Mouse (Mus musculus) hindbrain, embryonic 14.5 days (tissue): ENCODE data around the gene Plpp4. TPM values are rescaled to one million over a fixed set of nuclear protein-coding genes. Genes with fewer than 3 reads are reported as not detected.

ENCODE experiments used
- ATAC-seq: fragments of 200-750 bp; cut with Nextera tagmentation; 2 replicates; pipeline ENCODE4 v1.8.0; 2017; ENCODE audit warnings: moderate number of reproducible peaks, mild to moderate bottlenecking, moderate TSS enrichment, moderate library complexity; ENCODE audit not compliant: low FRiP score
- DNase-seq: peaks from one replicate; pipeline ENCODE4 v3.0.0-alpha.2; 2015; ENCODE audit warnings: low spot score
- H3K27ac ChIP-seq: fragments of 300-500 bp; sonication (generic); 2 replicates; pipeline ENCODE4 v1.5.1; 2014; ENCODE audit warnings: mild to moderate bottlenecking, moderate library complexity
- H3K27me3 ChIP-seq: fragments of 300-500 bp; sonication (generic); 2 replicates; pipeline ENCODE4 v1.6.1; 2014; ENCODE audit warnings: mild to moderate bottlenecking, low read length, mixed read lengths; ENCODE audit not compliant: control insufficient read depth, insufficient read depth
- H3K36me3 ChIP-seq: fragments of 300-500 bp; sonication (generic); replicated peaks from 2 replicates; pipeline ENCODE4 v1.6.1; 2014; ENCODE audit not compliant: control insufficient read depth, insufficient read depth
- H3K4me1 ChIP-seq: fragments of 300-500 bp; sonication (generic); replicated peaks from 2 replicates; pipeline ENCODE4 v1.6.1; 2014; ENCODE audit warnings: antibody characterized with exemption, low read length, mixed read lengths; ENCODE audit not compliant: control insufficient read depth, insufficient read depth
- H3K4me2 ChIP-seq: fragments of 300-500 bp; sonication (generic); replicated peaks from 2 replicates; pipeline ENCODE4 v1.6.1; 2014; ENCODE audit warnings: mild to moderate bottlenecking, moderate library complexity
- H3K4me3 ChIP-seq: fragments of 300-500 bp; sonication (generic); replicated peaks from 2 replicates; pipeline ENCODE4 v1.5.1; 2014; ENCODE audit warnings: mild to moderate bottlenecking, low read length
- H3K9ac ChIP-seq: fragments of 300-500 bp; sonication (generic); 2 replicates; pipeline ENCODE4 v1.6.1; 2014
- H3K9me3 ChIP-seq: fragments of 300-500 bp; sonication (generic); 2 replicates; pipeline ENCODE4 v1.6.1; 2016; ENCODE audit warnings: low read length; ENCODE audit not compliant: control insufficient read depth
- WGBS: fragments of 180-500 bp; shearing (Covaris S2); extraction: QIAGEN DNeasy Blood & Tissue Kit; methylation state at CpG from one replicate; pipeline ENCODE4 v1.1.7; 2014; 5-methylcytosine and 5-hydroxymethylcytosine counted together
- polyA plus RNA-seq: library from polyadenylated mRNA; unstranded; fragments of >200 nt; fragmentation: Nextera tagmentation; extraction: Ambion mirVana; gene quantifications from 2 replicates; pipeline ENCODE4 v1.2.1, GENCODE M21; 2014

The Plpp4 gene
- polyA plus RNA-seq, 1 experiment from 2014 or later: 12.4 TPM

DNA sequence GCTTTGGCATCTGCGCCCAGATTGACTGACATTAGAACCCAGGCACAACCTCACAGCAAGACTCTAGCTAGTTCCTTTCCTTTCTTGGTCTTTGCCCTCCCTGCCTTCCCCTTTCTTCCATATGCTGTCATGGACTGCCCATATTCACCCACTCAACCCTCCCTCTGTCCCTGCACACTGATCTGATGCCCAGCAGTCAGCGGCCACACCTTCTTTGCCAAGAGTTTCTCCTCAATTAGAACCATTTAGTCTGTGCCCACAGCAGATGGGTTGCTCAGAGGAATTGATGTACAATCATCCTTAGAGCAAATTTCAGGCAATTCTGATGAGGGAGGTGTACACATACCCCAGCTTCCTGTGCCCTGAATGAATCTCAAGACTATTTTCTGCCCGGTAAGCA lies 83.3 kb downstream of the Plpp4 start:
- H3K27me3 ChIP-seq: no peaks in the 10 kb centered on the region
- ATAC-seq: no peak
- H3K9ac ChIP-seq: no peak overlapping the region
- no peak overlapping the region for H3K4me2 ChIP-seq
- no peak overlapping the region for H3K4me3 ChIP-seq
- H3K4me1 ChIP-seq: no peaks in the 10 kb centered on the region
- no peak overlapping the region for H3K27ac ChIP-seq
- DNase-seq: no peak
- H3K9me3 ChIP-seq: no peaks in the 10 kb centered on the region
- WGBS: 96% methylated on average over 3 of the region's 3 CpGs
- H3K36me3 ChIP-seq: no peaks in the 10 kb centered on the region

DNA sequence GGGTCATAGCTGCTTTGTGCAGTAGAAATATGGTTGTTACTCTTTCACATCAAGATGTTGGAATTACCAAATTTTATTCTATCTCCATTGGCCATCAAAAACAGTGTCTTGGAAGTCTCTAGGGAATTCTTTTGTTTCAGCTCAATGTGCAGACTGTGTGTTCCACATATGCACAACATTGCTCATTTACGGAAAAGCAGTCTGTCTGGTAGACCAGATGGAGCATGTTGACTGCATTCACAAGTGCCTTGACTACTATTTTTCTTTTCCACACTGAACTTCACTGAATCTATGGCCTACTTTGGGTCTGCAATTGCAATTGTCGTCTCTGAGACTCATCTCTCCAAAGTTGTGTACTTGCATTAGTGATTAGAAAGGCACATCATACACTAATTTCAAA lies 98.7 kb downstream of the Plpp4 start:
- Histone ChIP-seq H3K4me2 (no peak overlapping the region), H3K36me3 (no peaks in the 10 kb centered on the region), H3K4me1 (no peaks in the 10 kb centered on the region), H3K9me3 (no peaks in the 10 kb centered on the region), H3K27ac (no peak overlapping the region), H3K4me3 (no peak overlapping the region), H3K9ac (no peak overlapping the region), H3K27me3 (no peaks in the 10 kb centered on the region)
- 93% methylated on average over 2 of the region's 2 CpGs for WGBS
- ATAC-seq (no peak), DNase-seq (no peak)

DNA sequence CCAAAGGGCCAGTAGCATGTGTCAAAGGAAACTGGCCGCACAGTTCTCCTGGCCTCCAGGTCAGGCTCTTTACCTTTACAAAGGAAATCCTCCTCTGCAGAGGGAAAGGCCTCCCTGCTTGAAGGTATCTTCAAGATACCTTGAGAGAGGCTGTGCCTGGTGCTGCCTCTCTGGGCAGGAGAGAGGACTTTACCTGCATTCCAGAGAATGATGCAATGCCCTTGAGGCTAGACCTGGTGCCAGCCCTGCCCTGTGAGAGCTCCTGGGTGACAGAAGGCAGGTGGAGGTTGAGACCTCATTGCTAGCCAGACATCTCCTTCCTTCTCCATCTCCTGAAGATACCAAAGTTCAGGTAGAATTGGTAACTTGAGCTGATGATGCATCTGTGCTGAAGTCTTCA lies 118.5 kb downstream of the Plpp4 start:
- Histone ChIP-seq H3K27ac (no peak overlapping the region), H3K9me3 (no peaks in the 10 kb centered on the region), H3K9ac (no peak overlapping the region), H3K4me2 (no peak overlapping the region), H3K4me1 (no peaks in the 10 kb centered on the region), H3K4me3 (no peak overlapping the region), H3K27me3 (no peaks in the 10 kb centered on the region), H3K36me3 (no peaks in the 10 kb centered on the region)
- no peak for ATAC-seq
- DNase-seq: no peak
- 94% methylated on average over 1 of the region's 1 CpGs for WGBS

DNA sequence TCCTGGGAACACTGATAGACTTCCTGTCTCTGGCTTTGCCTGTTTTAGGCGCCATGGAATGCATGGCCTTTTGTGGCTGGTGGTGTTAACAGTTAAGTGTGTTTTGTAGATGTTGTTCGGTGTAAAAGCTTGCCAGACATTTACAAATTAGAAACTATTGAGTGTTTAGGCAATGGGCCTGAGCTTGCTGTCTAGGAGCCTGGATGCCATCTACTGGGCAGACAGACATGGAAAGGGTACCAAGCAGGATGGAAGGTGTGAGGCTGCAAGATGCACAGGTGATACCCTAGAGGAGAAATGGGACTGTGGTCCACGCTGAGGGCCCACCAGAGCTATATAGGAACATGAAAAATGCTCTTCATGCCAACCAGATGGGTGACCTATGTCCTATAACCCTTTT lies 128.3 kb downstream of the Plpp4 start:
- no peak overlapping the region for H3K9ac ChIP-seq
- no peak overlapping the region for H3K4me3 ChIP-seq
- no peak overlapping the region for H3K27ac ChIP-seq
- H3K36me3 ChIP-seq: no peaks in the 10 kb centered on the region
- H3K27me3 ChIP-seq: peaks cover 6% of the 10 kb centered on the region; the same call in 1 of the 2 replicates
- no peaks in the 10 kb centered on the region for H3K9me3 ChIP-seq
- H3K4me1 ChIP-seq: no peaks in the 10 kb centered on the region
- H3K4me2 ChIP-seq: no peak overlapping the region
- WGBS: 81% methylated on average over 3 of the region's 3 CpGs
- ATAC-seq (no peak), DNase-seq (no peak)

DNA sequence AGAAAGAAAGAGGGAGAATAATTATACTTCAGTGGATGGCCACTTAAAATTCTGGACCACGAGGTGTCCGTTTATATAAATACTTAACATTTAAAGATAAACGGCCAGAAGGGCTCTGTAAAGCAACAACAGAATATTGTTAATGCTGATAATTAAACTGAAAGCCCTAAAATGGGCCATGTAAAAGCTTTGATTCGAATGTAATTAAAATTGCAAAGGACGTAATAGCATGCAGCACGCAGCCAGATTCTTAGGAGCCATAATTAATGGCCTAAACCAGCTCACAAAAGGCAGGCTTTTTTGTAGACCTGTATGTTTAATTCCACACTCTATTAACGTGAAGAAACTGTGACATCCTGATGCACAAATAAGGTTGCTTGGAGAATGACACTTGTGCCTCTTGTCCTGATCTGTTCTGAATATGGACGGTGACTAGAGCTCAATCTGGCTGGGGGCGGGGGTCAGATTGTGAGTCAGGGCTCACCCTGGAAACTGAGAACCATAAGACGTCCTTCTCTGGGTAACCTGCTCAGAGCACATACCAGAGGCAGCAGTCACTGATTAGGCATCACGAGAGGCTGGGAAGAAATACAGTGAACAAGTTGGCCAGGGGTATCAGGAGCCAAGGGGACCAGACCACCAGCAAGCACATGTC lies 136.1 kb downstream of the Plpp4 start:
- H3K4me3 ChIP-seq: no peak overlapping the region
- peaks cover 31% of the 10 kb centered on the region for H3K27me3 ChIP-seq
- no peak overlapping the region for H3K27ac ChIP-seq
- WGBS: 32% methylated on average over 11 of the region's 11 CpGs
- H3K4me1 ChIP-seq: no peaks in the 10 kb centered on the region
- H3K9me3 ChIP-seq: no peaks in the 10 kb centered on the region
- ATAC-seq: no peak
- H3K36me3 ChIP-seq: no peaks in the 10 kb centered on the region
- H3K4me2 ChIP-seq: no peak overlapping the region
- no peak overlapping the region for H3K9ac ChIP-seq
- DNase-seq: peak; percentile 28

DNA sequence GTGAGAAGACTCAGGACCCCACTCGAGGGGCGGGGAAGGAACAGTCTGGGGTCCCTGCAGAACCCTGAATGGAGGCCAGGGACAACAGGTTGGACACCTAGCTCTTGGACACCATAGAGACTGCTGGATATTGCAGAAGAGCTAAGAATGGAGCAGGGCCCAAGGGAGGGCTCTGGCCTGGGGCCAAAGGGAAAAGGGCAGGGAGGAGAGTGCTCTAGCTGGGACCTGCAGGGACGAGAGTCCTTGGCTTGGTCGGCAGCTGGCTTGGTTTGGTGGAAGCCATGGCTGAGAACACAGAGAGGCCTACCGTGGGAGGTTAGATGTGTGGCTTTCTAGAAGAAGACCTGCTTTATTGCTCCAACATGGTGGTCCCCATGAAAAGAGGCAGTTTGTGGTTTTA lies 139.7 kb downstream of the Plpp4 start:
- no peaks in the 10 kb centered on the region for H3K9me3 ChIP-seq
- 83% methylated on average over 5 of the region's 5 CpGs for WGBS
- H3K4me2 ChIP-seq: no peak overlapping the region
- no peak overlapping the region for H3K9ac ChIP-seq
- H3K4me1 ChIP-seq: no peaks in the 10 kb centered on the region
- ATAC-seq (no peak), DNase-seq (no peak)
- no peaks in the 10 kb centered on the region for H3K36me3 ChIP-seq
- no peak overlapping the region for H3K4me3 ChIP-seq
- peaks cover 11% of the 10 kb centered on the region for H3K27me3 ChIP-seq
- H3K27ac ChIP-seq: no peak overlapping the region

DNA sequence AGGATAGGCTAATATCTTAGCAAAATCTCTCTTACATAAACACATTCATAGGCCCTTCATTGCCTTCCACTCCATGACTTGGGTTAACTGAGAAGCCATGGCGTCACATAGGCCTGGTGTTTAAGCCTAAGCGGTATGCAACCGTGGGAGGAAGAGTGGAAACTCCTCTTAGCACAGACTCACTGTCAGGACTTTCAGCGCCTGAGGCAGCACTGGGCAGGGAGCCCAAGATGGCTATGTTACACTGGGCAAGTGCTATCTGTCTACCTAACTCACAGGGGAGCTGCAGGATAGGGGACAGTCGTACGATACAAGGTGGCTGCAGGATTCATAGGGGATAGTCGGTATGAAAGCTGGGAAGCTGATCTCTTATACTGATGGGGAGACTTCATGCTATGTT lies 142.2 kb downstream of the Plpp4 start:
- Histone ChIP-seq H3K4me2 (no peak overlapping the region), H3K27ac (no peak overlapping the region), H3K4me1 (peaks cover 7% of the 10 kb centered on the region), H3K9me3 (no peaks in the 10 kb centered on the region), H3K36me3 (no peaks in the 10 kb centered on the region), H3K27me3 (peaks cover 6% of the 10 kb centered on the region; the same call in 1 of the 2 replicates), H3K4me3 (no peak overlapping the region), H3K9ac (no peak overlapping the region)
- 81% methylated on average over 7 of the region's 7 CpGs for WGBS
- ATAC-seq: no peak
- DNase-seq: no peak

DNA sequence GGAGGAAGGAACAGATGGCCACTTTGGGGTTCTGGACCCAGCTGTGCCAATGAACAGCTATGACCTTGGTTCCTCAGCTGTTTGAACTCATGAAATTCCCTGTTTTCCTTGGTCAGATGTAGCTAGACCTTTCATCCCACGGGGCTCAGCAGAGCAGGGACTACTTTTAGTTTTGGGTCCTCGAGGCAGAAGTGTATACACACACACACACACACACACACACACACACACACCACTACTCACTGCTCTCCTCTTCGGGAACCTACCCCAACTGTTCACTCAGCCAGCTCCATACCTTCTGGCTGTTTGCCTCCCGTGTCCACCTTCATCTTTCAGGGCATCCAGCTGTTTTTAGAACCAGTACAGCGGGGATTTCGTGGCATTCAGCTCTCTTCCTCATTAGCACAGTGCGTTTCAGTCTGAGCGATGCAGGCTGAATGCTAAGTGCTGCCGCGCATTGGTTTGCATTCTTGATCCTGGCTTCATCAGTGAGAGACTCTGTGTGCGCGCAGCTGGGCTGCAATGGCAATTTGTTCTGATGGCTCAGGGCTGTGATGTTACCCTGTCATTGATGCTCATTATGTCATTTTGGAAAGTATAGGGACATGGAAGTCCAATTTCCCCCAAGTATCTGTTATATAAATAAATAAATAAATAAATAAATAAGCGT lies 146.0 kb downstream of the Plpp4 start:
- H3K4me2 ChIP-seq: peak overlapping the region; percentile 29
- no peak overlapping the region; the same call in 1 of the 2 replicates for H3K9ac ChIP-seq
- 32% methylated on average over 13 of the region's 13 CpGs for WGBS
- H3K27ac ChIP-seq: peak overlapping the region; percentile 74
- H3K27me3 ChIP-seq: no peaks in the 10 kb centered on the region
- H3K4me3 ChIP-seq: no peak overlapping the region
- H3K4me1 ChIP-seq: peaks cover 23% of the 10 kb centered on the region
- no peaks in the 10 kb centered on the region for H3K9me3 ChIP-seq
- no peaks in the 10 kb centered on the region for H3K36me3 ChIP-seq
- DNase-seq (peak; percentile 81), ATAC-seq (peak; percentile 76; the same call in 1 of the 2 replicates)

DNA sequence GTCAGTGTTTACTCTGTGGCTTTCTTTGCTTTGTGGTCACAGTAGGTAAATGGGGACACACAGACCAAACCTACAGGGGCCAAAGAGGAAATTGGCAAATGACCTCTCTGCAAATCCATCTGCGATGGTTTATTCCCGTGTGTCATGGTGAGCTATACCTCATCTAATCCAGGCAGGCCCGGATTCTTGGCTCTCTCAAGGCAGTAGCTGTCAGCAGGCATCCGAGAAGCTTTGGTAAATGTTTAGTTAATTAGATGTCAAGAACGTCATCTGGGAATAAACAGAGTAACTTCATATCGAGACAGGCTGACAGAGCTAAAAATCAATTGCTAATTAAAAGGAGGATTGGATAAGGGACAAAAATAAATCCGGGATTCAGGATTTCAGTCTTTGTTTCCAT lies 149.2 kb downstream of the Plpp4 start:
- WGBS: 36% methylated on average over 7 of the region's 7 CpGs
- DNase-seq (no peak), ATAC-seq (no peak)
- Histone ChIP-seq H3K27me3 (no peaks in the 10 kb centered on the region), H3K27ac (no peak overlapping the region), H3K4me2 (no peak overlapping the region), H3K4me3 (no peak overlapping the region), H3K36me3 (no peaks in the 10 kb centered on the region), H3K4me1 (peaks cover 44% of the 10 kb centered on the region), H3K9ac (no peak overlapping the region), H3K9me3 (no peaks in the 10 kb centered on the region)
